Mouse (Mus musculus) heart, postnatal 14 days (tissue): ENCODE results near the gene Htr1a. TPM values are rescaled to one million over a fixed set of nuclear protein-coding genes. Genes with fewer than 3 reads are reported as not detected.
A peak's percentile ranks its signal among the peaks of the same experiment; 100 is the strongest.

Experiments used
- DNase-seq, 2 experiments: peaks; one replicate each; pipeline ENCODE4 v3.0.0; 2021 to 2022
- intact Hi-C: fragments of 180-260 bp; cut with DNase I; formaldehyde crosslinking; loops from one replicate; pipeline ENCODE4 v1.15.1; 2025
- long read RNA-seq, 2 experiments: library from polyadenylated mRNA; stranded (forward); transcript quantifications; one replicate each; pipeline ENCODE4 v2.0.0; 2021
- total RNA-seq, 2 experiments: library from RNA; stranded (reverse); gene quantifications; 2 replicates each; pipeline ENCODE4 v1.2.3; 2021

Htr1a gene
- total RNA-seq = not detected
- long read RNA-seq, experiment 1 = 0 reads
- long read RNA-seq, experiment 2 = 0 reads

DNA sequence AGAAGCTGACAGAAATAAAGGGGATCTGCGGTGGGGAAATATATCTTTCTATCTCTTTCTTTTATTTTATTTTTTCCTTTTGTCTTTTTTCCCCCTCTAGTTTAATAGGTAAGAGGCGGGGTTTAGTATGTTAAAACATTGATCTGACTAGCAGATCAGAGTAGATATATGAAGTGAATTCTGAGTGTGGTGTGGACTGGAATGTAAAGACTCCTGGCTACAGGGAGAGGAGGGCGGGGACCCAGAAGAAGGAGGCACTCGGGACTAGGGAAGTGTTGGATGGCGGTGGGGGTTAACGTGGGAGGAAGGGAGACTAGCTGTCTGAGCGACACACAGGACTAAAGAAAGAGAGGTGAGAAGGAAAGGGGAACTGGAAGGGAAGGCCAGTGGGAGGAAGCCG lies at the start of gene Htr1a:
Htr1a (plus strand) TSS at position 301 of the 400 bp plus-strand sequence.
- no peak for DNase-seq
- intact Hi-C loops = loop anchor here (5.0 to 10.0 kb wide), 2 partner anchors 1474 to 1661 kb away; no protein-coding TSS in a partner anchor

DNA sequence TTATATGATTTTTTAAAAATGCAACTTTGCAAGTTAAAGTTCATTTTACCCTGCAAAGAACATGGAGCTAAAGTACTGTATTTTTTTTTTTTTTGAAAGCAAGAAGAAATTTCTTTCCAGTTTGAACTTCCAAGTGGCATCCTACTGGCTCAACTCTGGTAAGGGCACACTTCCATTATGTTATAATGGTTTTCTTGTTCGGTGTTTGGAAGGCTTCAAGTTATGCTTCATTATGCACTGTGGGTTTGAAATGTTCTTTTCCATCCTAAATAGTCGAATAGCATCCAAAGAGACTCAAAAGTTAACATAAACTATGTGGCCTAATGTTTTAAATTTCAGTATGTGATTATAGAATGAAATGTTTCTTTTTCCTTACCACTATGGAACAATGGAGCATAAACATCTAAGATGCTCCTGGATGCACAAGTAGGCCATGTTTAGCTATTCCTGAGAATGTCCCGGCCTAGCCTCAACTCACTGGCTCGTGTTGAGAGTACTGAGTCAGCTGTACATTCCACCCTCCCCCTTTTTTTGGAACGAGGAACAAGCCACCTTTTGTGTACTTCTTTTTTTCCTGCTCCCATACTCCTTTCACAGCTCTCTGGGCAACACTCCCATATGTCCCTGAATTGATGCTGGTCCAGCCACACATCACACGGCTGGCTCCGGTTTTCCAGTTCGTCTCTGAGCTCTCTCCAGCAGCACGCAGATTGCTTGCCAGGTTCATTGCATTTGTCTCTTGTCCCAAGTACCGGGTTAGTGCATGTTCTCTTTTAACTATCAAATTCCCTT lies 31.7 kb upstream of the Htr1a start:
- intact Hi-C loops = no loop called here
- peak in 1 of 2 experiments; percentile 2 for DNase-seq

DNA sequence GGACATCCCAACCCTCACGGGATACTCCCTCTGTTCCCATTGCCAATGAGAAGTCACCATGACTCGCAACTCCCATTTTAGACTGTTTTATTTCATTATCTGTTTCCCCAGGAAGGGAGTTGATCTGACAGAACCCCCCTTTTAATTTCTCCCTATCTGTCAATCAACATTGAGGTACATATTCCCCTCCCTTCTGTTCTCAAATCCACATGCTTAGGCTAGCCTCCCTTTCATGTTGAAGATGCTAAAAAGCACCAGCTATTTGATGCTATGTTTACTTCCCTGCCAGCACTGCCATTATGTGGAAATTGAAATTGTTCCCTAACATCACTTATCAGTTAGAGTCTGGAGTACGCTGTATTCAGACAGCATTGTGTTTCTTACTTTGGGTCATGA lies 31.1 kb upstream of the Htr1a start:
- intact Hi-C loops = no loop called here
- no peak for DNase-seq

DNA sequence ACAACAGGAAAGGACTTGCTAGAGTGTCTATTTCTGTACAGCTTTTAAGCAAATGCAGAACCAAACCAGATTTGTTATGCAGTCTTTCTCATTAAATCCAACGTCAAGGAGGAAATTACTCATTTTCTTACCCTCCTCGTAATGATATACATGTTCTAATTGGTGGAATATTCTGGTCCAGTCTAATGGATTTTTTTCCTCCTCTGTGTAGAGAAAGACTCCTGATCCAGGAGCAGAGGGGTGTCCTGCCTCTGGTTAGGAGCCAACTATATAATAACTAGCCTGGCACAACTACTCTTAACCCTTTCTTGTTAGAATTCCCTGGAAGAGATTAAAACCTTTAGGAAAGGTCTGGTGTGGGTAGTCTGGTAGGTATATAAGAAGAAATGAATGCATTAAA lies 10.3 kb upstream of the Htr1a start:
- intact Hi-C loops = no loop called here
- no peak for DNase-seq

DNA sequence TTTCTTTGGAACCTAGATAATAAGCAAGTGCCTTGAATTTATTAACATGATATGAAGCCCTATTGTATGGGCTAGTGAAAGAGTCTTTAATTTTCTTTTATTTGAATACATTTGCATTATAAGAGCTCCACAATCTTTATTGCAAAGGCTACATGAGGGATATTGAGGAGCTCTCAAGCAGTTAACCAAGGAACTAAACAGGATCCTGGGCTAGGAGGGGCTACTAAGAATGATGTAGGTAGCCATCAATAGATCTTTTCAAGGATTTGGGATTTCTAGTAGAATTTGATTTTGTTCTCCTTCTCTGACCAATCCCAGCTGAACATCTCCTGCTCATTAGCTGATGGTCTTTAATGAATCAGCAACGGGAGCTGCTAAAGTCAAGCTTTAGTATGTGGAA lies 9.8 kb upstream of the Htr1a start:
- intact Hi-C loops = no loop called here
- DNase-seq = no peak

DNA sequence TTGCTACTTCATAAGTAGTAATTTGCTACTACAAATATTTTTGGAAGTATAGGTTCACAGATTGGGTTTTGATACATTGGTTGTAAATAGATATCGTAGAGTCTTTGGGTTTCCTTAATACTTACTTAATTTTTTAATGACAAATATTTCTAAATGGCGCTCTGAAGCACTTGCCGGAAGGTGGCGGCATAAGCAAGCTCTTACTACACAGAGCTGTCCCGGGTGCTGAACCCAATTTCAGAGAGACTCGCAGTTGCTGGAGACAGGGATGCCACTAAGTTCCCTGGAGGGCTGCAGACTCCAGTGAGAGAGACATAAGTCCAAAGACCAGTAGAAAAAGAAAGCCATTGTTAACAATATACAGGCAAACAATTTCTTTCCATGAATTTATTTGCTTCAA lies 863 bp upstream of the Htr1a start:
- intact Hi-C loops = loop anchor here (5.0 to 10.0 kb wide), 2 partner anchors 1475 to 1662 kb away; no protein-coding TSS in a partner anchor
- DNase-seq = peak; percentile 34 to 65

DNA sequence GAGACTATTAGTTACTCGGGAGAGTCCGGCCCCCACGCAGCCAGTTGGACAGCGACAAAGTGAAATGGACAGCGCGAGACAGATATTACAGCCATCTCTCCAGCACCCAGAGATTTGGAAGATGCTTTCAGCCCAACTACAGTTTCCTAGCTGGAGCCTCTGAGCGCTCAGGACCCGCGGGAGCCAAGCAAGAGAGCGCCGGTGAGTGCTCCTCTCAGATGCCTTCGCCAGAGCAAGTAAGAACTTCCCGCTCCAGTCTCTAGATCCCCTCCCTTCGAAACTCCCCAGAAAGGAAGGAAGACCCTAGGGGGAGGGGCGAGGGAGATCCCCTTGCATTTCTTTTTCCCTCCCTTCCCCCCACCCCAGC lies 415 bp downstream of the Htr1a start:
- DNase-seq = no peak
- intact Hi-C loops = loop anchor here (5.0 to 10.0 kb wide), 2 partner anchors 1473 to 1661 kb away; no protein-coding TSS in a partner anchor

DNA sequence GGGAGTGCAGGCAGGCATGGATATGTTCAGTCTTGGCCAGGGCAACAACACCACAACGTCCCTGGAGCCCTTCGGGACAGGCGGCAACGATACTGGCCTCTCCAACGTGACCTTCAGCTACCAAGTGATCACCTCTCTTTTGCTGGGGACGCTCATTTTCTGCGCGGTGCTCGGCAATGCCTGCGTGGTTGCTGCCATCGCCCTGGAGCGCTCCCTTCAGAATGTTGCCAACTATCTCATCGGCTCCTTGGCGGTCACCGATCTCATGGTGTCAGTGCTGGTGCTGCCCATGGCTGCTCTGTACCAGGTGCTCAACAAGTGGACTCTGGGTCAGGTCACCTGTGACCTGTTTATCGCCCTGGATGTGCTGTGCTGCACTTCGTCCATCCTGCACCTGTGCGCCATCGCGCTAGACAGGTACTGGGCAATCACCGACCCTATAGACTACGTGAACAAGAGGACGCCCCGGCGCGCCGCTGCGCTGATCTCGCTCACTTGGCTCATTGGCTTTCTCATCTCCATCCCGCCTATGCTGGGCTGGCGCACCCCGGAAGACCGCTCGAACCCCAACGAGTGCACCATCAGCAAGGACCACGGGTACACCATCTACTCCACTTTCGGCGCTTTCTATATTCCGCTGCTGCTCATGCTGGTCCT lies 927 bp downstream of the Htr1a start:
- no peak for DNase-seq
- intact Hi-C loops = loop anchor here (5.0 to 10.0 kb wide), 2 partner anchors 1473 to 1660 kb away; no protein-coding TSS in a partner anchor

DNA sequence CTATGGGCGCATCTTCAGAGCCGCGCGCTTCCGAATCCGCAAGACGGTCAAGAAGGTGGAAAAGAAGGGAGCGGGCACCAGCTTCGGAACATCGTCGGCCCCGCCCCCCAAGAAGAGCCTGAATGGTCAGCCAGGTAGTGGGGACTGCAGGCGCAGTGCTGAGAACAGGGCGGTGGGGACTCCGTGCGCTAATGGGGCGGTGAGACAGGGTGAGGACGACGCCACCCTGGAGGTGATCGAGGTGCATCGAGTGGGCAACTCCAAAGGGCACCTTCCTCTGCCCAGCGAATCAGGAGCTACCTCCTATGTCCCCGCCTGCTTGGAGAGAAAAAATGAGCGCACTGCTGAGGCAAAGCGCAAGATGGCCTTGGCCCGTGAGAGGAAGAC lies 1.4 kb downstream of the Htr1a start:
- intact Hi-C loops = loop anchor here (5.0 to 10.0 kb wide), 2 partner anchors 1472 to 1660 kb away; no protein-coding TSS in a partner anchor
- no peak for DNase-seq

DNA sequence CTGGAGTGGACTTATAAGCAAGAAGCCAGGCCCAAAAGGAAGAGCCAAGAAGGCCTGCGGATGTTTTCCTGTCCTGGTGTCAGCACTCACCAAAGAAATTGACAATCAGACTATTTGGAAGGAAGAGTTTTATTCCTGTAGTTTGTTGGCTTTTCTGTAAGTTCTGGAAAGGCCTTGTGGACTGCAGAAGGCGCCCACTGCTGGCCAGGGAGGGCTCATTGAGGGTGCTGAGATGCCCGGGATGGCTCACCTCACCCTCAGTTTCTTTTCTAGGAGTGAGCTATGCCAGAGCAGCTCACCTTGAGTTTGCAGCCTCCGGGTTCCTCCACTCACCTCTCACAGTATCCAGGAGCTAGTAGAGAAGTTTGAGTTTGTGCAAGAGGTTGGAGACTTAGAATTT lies 2.8 kb downstream of the Htr1a start:
- DNase-seq = no peak
- intact Hi-C loops = loop anchor here (10.0 kb wide), 1 partner anchor 1659 kb away; no protein-coding TSS in a partner anchor

DNA sequence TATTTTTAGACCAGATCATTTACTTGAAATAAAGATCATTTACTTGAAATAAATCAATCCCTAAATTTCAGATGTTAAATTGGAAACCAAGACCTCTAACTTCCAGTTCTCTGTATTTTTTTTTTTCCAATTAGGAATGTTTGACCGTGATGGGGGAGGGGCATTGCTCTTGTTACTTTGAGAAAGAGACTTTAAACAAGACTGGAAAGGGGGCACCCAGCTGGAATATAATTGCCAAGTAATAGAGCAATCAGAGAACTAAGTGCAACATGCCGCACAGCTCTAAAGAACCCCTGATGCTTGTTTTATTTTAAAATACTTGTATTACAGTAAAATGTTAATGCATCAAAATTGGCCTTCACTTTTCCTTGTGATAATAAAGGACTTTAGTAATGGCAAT lies 4.3 kb downstream of the Htr1a start:
- DNase-seq = no peak
- intact Hi-C loops = loop anchor here (10.0 kb wide), 1 partner anchor 1657 kb away; no protein-coding TSS in a partner anchor

DNA sequence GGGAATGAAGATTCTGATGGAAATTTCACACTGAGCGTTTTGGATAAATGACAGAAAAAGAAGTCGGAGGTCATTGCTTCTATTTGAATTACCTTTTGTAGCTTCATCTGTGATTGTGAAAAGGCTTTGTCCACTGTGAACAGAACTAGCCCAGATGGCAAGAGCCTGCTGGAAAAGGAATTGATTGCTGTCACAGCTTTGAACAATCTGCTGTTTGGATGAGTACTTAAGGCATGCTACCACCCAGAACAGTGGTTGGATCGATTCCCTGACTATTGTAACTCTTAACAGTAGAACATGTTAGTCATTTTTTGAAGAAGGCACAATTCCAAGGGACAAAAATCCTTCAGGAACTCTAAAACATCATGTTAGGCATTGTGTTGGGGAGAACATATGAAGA lies 8.1 kb downstream of the Htr1a start:
- intact Hi-C loops = no loop called here
- DNase-seq = no peak

Other genes starting within 250 kb of the Htr1a start
- under 1 TPM; 0.62 to 0.83 TPM for gene Rnf180, start 148.8 kb upstream of the Htr1a start, total RNA-seq